Comparison of ENCODE assay signal across 8 mouse cellular contexts in the genomic region with DNA sequence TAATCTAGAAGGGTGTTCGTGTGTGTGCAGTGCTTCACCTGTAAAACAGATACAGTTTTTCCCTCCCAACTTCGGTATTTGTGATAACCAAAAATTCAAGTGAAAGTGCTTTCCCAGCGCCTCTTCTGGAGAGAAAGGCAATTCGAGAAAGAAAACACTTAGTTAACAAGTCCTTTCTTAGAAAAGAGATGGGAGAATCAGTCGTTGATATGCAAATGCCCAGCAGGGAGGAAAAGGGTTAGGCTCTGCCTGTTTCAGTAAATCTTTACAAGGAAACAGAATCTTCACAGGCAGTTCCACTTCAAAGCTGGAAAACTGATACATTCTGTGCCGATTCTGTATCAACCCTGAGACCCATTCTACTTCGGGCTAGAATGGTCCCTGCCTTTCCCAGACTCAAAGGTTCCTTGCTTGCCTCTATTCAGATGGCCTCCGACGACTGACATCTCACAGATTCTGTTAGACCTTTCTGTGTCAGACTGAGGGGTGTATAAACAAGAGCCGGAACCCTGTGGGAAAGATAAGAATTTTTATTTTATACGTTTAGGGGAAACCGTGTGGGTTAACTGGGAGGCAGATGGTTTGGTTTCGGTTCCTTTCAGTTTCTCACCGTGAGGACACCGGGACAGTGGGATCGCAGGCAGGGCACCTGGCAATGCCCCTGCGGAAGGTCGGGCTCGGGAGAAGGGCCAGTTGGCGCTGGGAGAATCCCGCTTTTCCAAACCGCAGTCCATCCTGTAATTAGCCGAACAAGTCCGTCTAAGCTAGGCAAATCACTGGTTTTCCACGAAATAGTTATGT. TPM values are rescaled to one million over a fixed set of nuclear protein-coding genes. Genes with fewer than 3 reads are reported as not detected.
A peak's percentile ranks its signal among the peaks of the same experiment; 100 is the strongest.
DNase-seq lines count a peak whose midpoint lies in the region; ATAC-seq and TF ChIP-seq lines count a peak whose summit lies in the region.

TSS of gene Slc9a2 (plus strand) at position 508 of the 801 bp plus-strand sequence.

- H3K79me2 ChIP-seq in macrophage (ENCODE audit: inconsistent target) = no peaks in the 10 kb centered on the region

- peak within 1 kb of the TSS; percentile 99 for H3K4me2 ChIP-seq in forebrain, embryonic 16.5 days (ENCODE audit: low read length)
- H3K4me2 ChIP-seq in intestine, embryonic 15.5 days (replicated peaks) = peak within 1 kb of the TSS; percentile 100

- ATAC-seq in forebrain, embryonic 16.5 days = no peak
- ATAC-seq in intestine, embryonic 15.5 days = no peak

- TF ChIP-seq CTCF in brain, embryonic 14.5 days (IDR thresholded peaks at IDR 0.05; ENCODE audit: borderline replicate concordance, extremely low read depth, insufficient read depth, insufficient read length) = no peak

- peak within 1 kb of the TSS; percentile 58 for H3K4me3 ChIP-seq in forebrain, embryonic 16.5 days (replicated peaks; ENCODE audit: low read length)
- H3K4me3 ChIP-seq in intestine, embryonic 15.5 days (replicated peaks) = peak within 1 kb of the TSS; percentile 59
- H3K4me3 ChIP-seq in macrophage (ENCODE audit: inconsistent target) = peak within 1 kb of the TSS; percentile 31

- H3K9me3 ChIP-seq in forebrain, embryonic 16.5 days (ENCODE audit: control insufficient read depth, low read length) = no peaks in the 10 kb centered on the region
- no peaks in the 10 kb centered on the region for H3K9me3 ChIP-seq in intestine, embryonic 15.5 days

- peaks cover 30% of the 10 kb centered on the region for H3K27me3 ChIP-seq in forebrain, embryonic 16.5 days (replicated peaks; ENCODE audit: control insufficient read depth, insufficient read depth, low read length)
- H3K27me3 ChIP-seq in intestine, embryonic 15.5 days (replicated peaks) = peaks cover 46% of the 10 kb centered on the region

- H3K9ac ChIP-seq in forebrain, embryonic 16.5 days (replicated peaks; ENCODE audit: low read depth, low read length) = peak within 1 kb of the TSS; percentile 56
- H3K9ac ChIP-seq in intestine, embryonic 15.5 days = peak within 1 kb of the TSS; percentile 42

- H3K4me1 ChIP-seq in forebrain, embryonic 16.5 days (replicated peaks; ENCODE audit: control insufficient read depth, insufficient read depth, low read length) = peaks cover 15% of the 10 kb centered on the region
- H3K4me1 ChIP-seq in intestine, embryonic 15.5 days (replicated peaks) = peaks cover 11% of the 10 kb centered on the region

- no peak for TF ChIP-seq POLR2A in brain, embryonic 14.5 days (IDR thresholded peaks at IDR 0.05; ENCODE audit: borderline replicate concordance, extremely low read depth, insufficient read depth, insufficient read length, poor library complexity, severe bottlenecking)

- WGBS in forebrain, embryonic 16.5 days = 2% methylated on average over 25 of the region's 25 CpGs
- WGBS in intestine, embryonic 15.5 days = 2% methylated on average over 25 of the region's 25 CpGs
- 4% methylated on average over 25 of the region's 25 CpGs for WGBS in macrophage (ENCODE audit: missing documents)

- H3K36me3 ChIP-seq in forebrain, embryonic 16.5 days (ENCODE audit: control insufficient read depth, insufficient read depth) = no peaks in the 10 kb centered on the region
- no peaks in the 10 kb centered on the region for H3K36me3 ChIP-seq in intestine, embryonic 15.5 days
- no peaks in the 10 kb centered on the region for H3K36me3 ChIP-seq in macrophage (ENCODE audit: inconsistent target)

- H3K27ac ChIP-seq in forebrain, embryonic 16.5 days (ENCODE audit: low read length) = no peak within 1 kb of the TSS
- no peak within 1 kb of the TSS for H3K27ac ChIP-seq in intestine, embryonic 15.5 days
- H3K27ac ChIP-seq in macrophage = no peak within 1 kb of the TSS

- DNase-seq in layer of hippocampus, adult 8-10 months (ENCODE audit: low spot score in 2 of 2) = no peak
- no peak for DNase-seq in layer of hippocampus, adult 9-10 months (ENCODE audit: low spot score)
- peak; percentile 20 for DNase-seq in brain, embryonic 14.5 days (ENCODE audit: low read depth)
- DNase-seq in spleen, adult 18-20 months = no peak
- DNase-seq in urinary bladder, postnatal 36 days (ENCODE audit: low spot score in 2 of 2) = no peak

RNA-seq across cellular contexts. Expression of gene Slc9a2, which starts in this region (rescaled TPM):
- 10 to 100 TPM; 19.2 to 25.4 (median 21.7) TPM for total RNA-seq in layer of hippocampus, adult 8-10 months (2022)
- polyA plus RNA-seq in brain, embryonic 14.5 days (2012; rRNA removed) = 0.26 and 0.38 TPM in 2 replicates
- polyA plus RNA-seq in forebrain, embryonic 16.5 days (2015; fragmentation: Nextera tagmentation; extraction: Ambion mirVana) = 0.18 and 0.27 TPM in 2 replicates
- polyA plus RNA-seq in intestine, embryonic 15.5 days (2015; fragmentation: Nextera tagmentation; extraction: Ambion mirVana) = 0.44 and 0.48 TPM in 2 replicates
- under 1 TPM in 1 of 26 experiments, not detected in 25; 0.25 TPM for total RNA-seq in macrophage (2018; cell fraction: chromatin; rRNA removed)
- total RNA-seq in macrophage (2018; cell fraction: cytosol; rRNA removed) = not detected
- not detected for total RNA-seq in macrophage (2018; cell fraction: nucleus; rRNA removed)
- not detected in 3 replicates for polyA plus RNA-seq in macrophage (2018)

Comparison
In these comparisons a context has a peak if more than half of its experiments do, and no peak if none do; other contexts are left out.
1. Peak in DNase-seq in brain, embryonic 14.5 days; RNA of the gene not detected or under 1 TPM.